Mouse (Mus musculus): Measurements from ENCODE around the gene Med16. TPM values are rescaled to one million over a fixed set of nuclear protein-coding genes. Genes with fewer than 3 reads are reported as not detected.
A peak's percentile ranks its signal among the peaks of the same experiment; 100 is the strongest.
"Not testable (repeated sequence)": the region's sequence is repeated elsewhere in the genome, so short reads cannot be mapped to it uniquely, and the experiment has no call there.

Gene Med16
- polyA plus RNA-seq, 1 experiment from 2014 or later: 46.3 TPM

GRCm38 (mm10) chr10:79897316-79898245 is 11.1 kb downstream of the Med16 start:
- 53% methylated on average over 20 of the region's 20 CpGs for WGBS
- no peak for DNase-seq (ENCODE audit: low spot score)
- Histone ChIP-seq H3K27me3 (replicated peaks; ENCODE audit: control insufficient read depth, insufficient read depth, low read length) (no peaks in the 10 kb centered on the region), H3K27ac (ENCODE audit: low read depth) (no peak overlapping the region), H3K4me2 (ENCODE audit: low read length) (no peak overlapping the region), H3K9me3 (ENCODE audit: control insufficient read depth, low read length) (no peaks in the 10 kb centered on the region), H3K4me1 (replicated peaks; ENCODE audit: control insufficient read depth, insufficient read depth, low read length) (peaks cover 6% of the 10 kb centered on the region; the same call in 1 of the 2 replicates), H3K4me3 (ENCODE audit: low read depth, low read length) (no peak overlapping the region), H3K36me3 (ENCODE audit: control insufficient read depth, insufficient read depth, low read length) (peaks cover 56% of the 10 kb centered on the region), H3K9ac (ENCODE audit: low read length) (no peak overlapping the region)
- peak; percentile 18; the same call in 1 of the 2 replicates for ATAC-seq (replicated peaks; ENCODE audit: low FRiP score, low TSS enrichment, low read depth)

GRCm38 (mm10) chr10:79896814-79897213 is 11.9 kb downstream of the Med16 start:
- Histone ChIP-seq H3K4me1 (replicated peaks; ENCODE audit: control insufficient read depth, insufficient read depth, low read length) (peaks cover 6% of the 10 kb centered on the region; the same call in 1 of the 2 replicates), H3K27ac (ENCODE audit: low read depth) (no peak overlapping the region), H3K9me3 (ENCODE audit: control insufficient read depth, low read length) (no peaks in the 10 kb centered on the region), H3K4me3 (ENCODE audit: low read depth, low read length) (no peak overlapping the region), H3K4me2 (ENCODE audit: low read length) (no peak overlapping the region), H3K9ac (ENCODE audit: low read length) (no peak overlapping the region), H3K27me3 (replicated peaks; ENCODE audit: control insufficient read depth, insufficient read depth, low read length) (no peaks in the 10 kb centered on the region), H3K36me3 (ENCODE audit: control insufficient read depth, insufficient read depth, low read length) (peaks cover 50% of the 10 kb centered on the region)
- WGBS: 87% methylated on average over 13 of the region's 13 CpGs
- no peak for DNase-seq (ENCODE audit: low spot score)
- ATAC-seq (replicated peaks; ENCODE audit: low FRiP score, low TSS enrichment, low read depth): 0 out of 2 replicates have a peak, but pooled peaks have one; percentile 25

- Histone ChIP-seq H3K4me2 (ENCODE audit: low read length) (no peak overlapping the region), H3K36me3 (ENCODE audit: control insufficient read depth, insufficient read depth, low read length) (peaks cover 45% of the 10 kb centered on the region), H3K9ac (ENCODE audit: low read length) (no peak overlapping the region), H3K27ac (ENCODE audit: low read depth) (no peak overlapping the region), H3K4me1 (replicated peaks; ENCODE audit: control insufficient read depth, insufficient read depth, low read length) (peaks cover 6% of the 10 kb centered on the region; the same call in 1 of the 2 replicates), H3K4me3 (ENCODE audit: low read depth, low read length) (no peak overlapping the region), H3K27me3 (replicated peaks; ENCODE audit: control insufficient read depth, insufficient read depth, low read length) (no peaks in the 10 kb centered on the region), H3K9me3 (ENCODE audit: control insufficient read depth, low read length) (no peaks in the 10 kb centered on the region)
- WGBS: 89% methylated on average over 16 of the region's 16 CpGs
- DNase-seq (ENCODE audit: low spot score) (no peak), ATAC-seq (replicated peaks; ENCODE audit: low FRiP score, low TSS enrichment, low read depth) (no peak)
Observed at GRCm38 (mm10) chr10:79896306-79896705, 12.4 kb downstream of the Med16 start.

- H3K27ac ChIP-seq (ENCODE audit: low read depth); H3K4me2 ChIP-seq (ENCODE audit: low read length); H3K27me3 ChIP-seq (replicated peaks; ENCODE audit: control insufficient read depth, insufficient read depth, low read length); H3K9ac ChIP-seq (ENCODE audit: low read length); H3K4me3 ChIP-seq (ENCODE audit: low read depth, low read length); H3K9me3 ChIP-seq (ENCODE audit: control insufficient read depth, low read length); H3K4me1 ChIP-seq (replicated peaks; ENCODE audit: control insufficient read depth, insufficient read depth, low read length); ATAC-seq (replicated peaks; ENCODE audit: low FRiP score, low TSS enrichment, low read depth): not testable (repeated sequence)
- DNase-seq (ENCODE audit: low spot score): peak; percentile 93
- 46% methylated on average over 22 of the region's 22 CpGs for WGBS
- H3K36me3 ChIP-seq (ENCODE audit: control insufficient read depth, insufficient read depth, low read length): peaks cover 22% of the 10 kb centered on the region
Observed at GRCm38 (mm10) chr10:79892451-79893118, 16.1 kb downstream of the Med16 start.

GRCm38 (mm10) chr10:79890670-79891069 is 18.1 kb downstream of the Med16 start, which contains the start of gene Cfd:
Gene Cfd, plus strand, starts transcription at chr10:79890853.
- Histone ChIP-seq H3K4me3 (ENCODE audit: low read depth, low read length) (no peak within 1 kb of the TSS), H3K9me3 (ENCODE audit: control insufficient read depth, low read length) (no peaks in the 10 kb centered on the region), H3K36me3 (ENCODE audit: control insufficient read depth, insufficient read depth, low read length) (peaks cover 7% of the 10 kb centered on the region; the same call in 1 of the 2 replicates), H3K4me1 (replicated peaks; ENCODE audit: control insufficient read depth, insufficient read depth, low read length) (no peaks in the 10 kb centered on the region), H3K4me2 (ENCODE audit: low read length) (no peak within 1 kb of the TSS), H3K9ac (ENCODE audit: low read length) (no peak within 1 kb of the TSS), H3K27me3 (replicated peaks; ENCODE audit: control insufficient read depth, insufficient read depth, low read length) (no peaks in the 10 kb centered on the region), H3K27ac (ENCODE audit: low read depth) (no peak within 1 kb of the TSS)
- 41% methylated on average over 5 of the region's 5 CpGs for WGBS
- DNase-seq (ENCODE audit: low spot score): no peak
- no peak for ATAC-seq (replicated peaks; ENCODE audit: low FRiP score, low TSS enrichment, low read depth)

GRCm38 (mm10) chr10:79889386-79889785 is 19.3 kb downstream of the Med16 start:
- 44% methylated on average over 2 of the region's 2 CpGs for WGBS
- DNase-seq (ENCODE audit: low spot score) (no peak), ATAC-seq (replicated peaks; ENCODE audit: low FRiP score, low TSS enrichment, low read depth) (no peak)
- no peaks in the 10 kb centered on the region for H3K9me3 ChIP-seq (ENCODE audit: control insufficient read depth, low read length)
- H3K4me2 ChIP-seq (ENCODE audit: low read length): no peak overlapping the region
- no peak overlapping the region for H3K27ac ChIP-seq (ENCODE audit: low read depth)
- H3K9ac ChIP-seq (ENCODE audit: low read length): no peak overlapping the region
- H3K4me3 ChIP-seq (ENCODE audit: low read depth, low read length): no peak overlapping the region
- H3K27me3 ChIP-seq (replicated peaks; ENCODE audit: control insufficient read depth, insufficient read depth, low read length): no peaks in the 10 kb centered on the region
- no peaks in the 10 kb centered on the region for H3K4me1 ChIP-seq (replicated peaks; ENCODE audit: control insufficient read depth, insufficient read depth, low read length)
- no peaks in the 10 kb centered on the region for H3K36me3 ChIP-seq (ENCODE audit: control insufficient read depth, insufficient read depth, low read length)

- H3K9me3 ChIP-seq (ENCODE audit: control insufficient read depth, low read length): no peaks in the 10 kb centered on the region
- ATAC-seq (replicated peaks; ENCODE audit: low FRiP score, low TSS enrichment, low read depth) (no peak), DNase-seq (ENCODE audit: low spot score) (no peak)
- peaks cover 11% of the 10 kb centered on the region; the same call in 1 of the 2 replicates for H3K4me1 ChIP-seq (replicated peaks; ENCODE audit: control insufficient read depth, insufficient read depth, low read length)
- no peak overlapping the region for H3K4me2 ChIP-seq (ENCODE audit: low read length)
- no peaks in the 10 kb centered on the region for H3K36me3 ChIP-seq (ENCODE audit: control insufficient read depth, insufficient read depth, low read length)
- no peaks in the 10 kb centered on the region for H3K27me3 ChIP-seq (replicated peaks; ENCODE audit: control insufficient read depth, insufficient read depth, low read length)
- no peak overlapping the region for H3K4me3 ChIP-seq (ENCODE audit: low read depth, low read length)
- no peak overlapping the region for H3K27ac ChIP-seq (ENCODE audit: low read depth)
- H3K9ac ChIP-seq (ENCODE audit: low read length): no peak overlapping the region
- 72% methylated on average over 8 of the region's 8 CpGs for WGBS
Observed at GRCm38 (mm10) chr10:79886611-79887010, 22.1 kb downstream of the Med16 start.

- no peak for ATAC-seq (replicated peaks; ENCODE audit: low FRiP score, low TSS enrichment, low read depth)
- Histone ChIP-seq H3K27me3 (replicated peaks; ENCODE audit: control insufficient read depth, insufficient read depth, low read length) (no peaks in the 10 kb centered on the region), H3K4me2 (ENCODE audit: low read length) (no peak within 1 kb of the TSS), H3K36me3 (ENCODE audit: control insufficient read depth, insufficient read depth, low read length) (no peaks in the 10 kb centered on the region), H3K9ac (ENCODE audit: low read length) (no peak within 1 kb of the TSS), H3K4me1 (replicated peaks; ENCODE audit: control insufficient read depth, insufficient read depth, low read length) (peaks cover 11% of the 10 kb centered on the region; the same call in 1 of the 2 replicates), H3K4me3 (ENCODE audit: low read depth, low read length) (no peak within 1 kb of the TSS), H3K27ac (ENCODE audit: low read depth) (no peak within 1 kb of the TSS), H3K9me3 (ENCODE audit: control insufficient read depth, low read length) (no peaks in the 10 kb centered on the region)
- no peak for DNase-seq (ENCODE audit: low spot score)
- WGBS: 69% methylated on average over 6 of the region's 6 CpGs
Observed at GRCm38 (mm10) chr10:79886054-79886453, 22.7 kb downstream of the Med16 start, which contains the start of gene Elane. Gene Elane, plus strand, starts transcription at chr10:79886247.

Measured in intestine, embryonic 14.5 days (tissue).